Mouse (Mus musculus) heart, embryonic 11.5 days (tissue): Measurements from ENCODE around the gene Gm45753. TPM values are rescaled to one million over a fixed set of nuclear protein-coding genes. Genes with fewer than 3 reads are reported as not detected.

ENCODE experiments used
- ATAC-seq: fragments of 200-750 bp; cut with Nextera tagmentation; replicated peaks from 2 replicates; pipeline ENCODE4 v1.8.0; 2017; ENCODE audit warnings: moderate library complexity; ENCODE audit not compliant: insufficient number of reproducible peaks, low FRiP score, low TSS enrichment
- H3K27ac ChIP-seq: fragments of 300-500 bp; sonication (generic); 2 replicates; pipeline ENCODE4 v1.5.1; 2014; ENCODE audit warnings: mild to moderate bottlenecking, low read depth, low read length
- H3K27me3 ChIP-seq: fragments of 300-500 bp; sonication (generic); 2 replicates; pipeline ENCODE4 v1.6.1; 2014; ENCODE audit warnings: mild to moderate bottlenecking, low read length, mixed read lengths; ENCODE audit not compliant: control insufficient read depth, insufficient read depth
- H3K36me3 ChIP-seq: fragments of 300-500 bp; sonication (generic); 2 replicates; pipeline ENCODE4 v1.6.1; 2014; ENCODE audit warnings: mild to moderate bottlenecking, low read length, moderate library complexity, mixed read lengths; ENCODE audit not compliant: control insufficient read depth, insufficient read depth
- H3K4me1 ChIP-seq: fragments of 300-500 bp; sonication (generic); 2 replicates; pipeline ENCODE4 v1.6.1; 2014; ENCODE audit warnings: low read length; ENCODE audit not compliant: control insufficient read depth, insufficient read depth
- H3K4me2 ChIP-seq: fragments of 300-500 bp; sonication (generic); 2 replicates; pipeline ENCODE4 v1.6.1; 2014; ENCODE audit warnings: mild to moderate bottlenecking, moderate library complexity
- H3K4me3 ChIP-seq: fragments of 300-500 bp; sonication (generic); 2 replicates; pipeline ENCODE4 v1.5.1; 2014; ENCODE audit warnings: low read depth, low read length
- H3K9ac ChIP-seq: fragments of 300-500 bp; sonication (generic); 2 replicates; pipeline ENCODE4 v1.6.1; 2014; ENCODE audit warnings: mild to moderate bottlenecking, low read depth, low read length, moderate library complexity
- H3K9me3 ChIP-seq: fragments of 300-500 bp; sonication (generic); replicated peaks from 2 replicates; pipeline ENCODE4 v1.6.1; 2016; ENCODE audit warnings: low read length; ENCODE audit not compliant: control insufficient read depth
- WGBS: fragments of 180-500 bp; shearing (Covaris S2); extraction: QIAGEN DNeasy Blood & Tissue Kit; methylation state at CpG from one replicate; pipeline ENCODE4 v1.1.7; 2014; ENCODE audit not compliant: insufficient replicate concordance; 5-methylcytosine and 5-hydroxymethylcytosine counted together
- polyA plus RNA-seq: library from polyadenylated mRNA; unstranded; fragments of >200 nt; fragmentation: Nextera tagmentation; extraction: Ambion mirVana; gene quantifications from 2 replicates; pipeline ENCODE4 v1.2.1, GENCODE M21; 2014

Gene Gm45753
- polyA plus RNA-seq, 1 experiment from 2014 or later: not detected

DNA sequence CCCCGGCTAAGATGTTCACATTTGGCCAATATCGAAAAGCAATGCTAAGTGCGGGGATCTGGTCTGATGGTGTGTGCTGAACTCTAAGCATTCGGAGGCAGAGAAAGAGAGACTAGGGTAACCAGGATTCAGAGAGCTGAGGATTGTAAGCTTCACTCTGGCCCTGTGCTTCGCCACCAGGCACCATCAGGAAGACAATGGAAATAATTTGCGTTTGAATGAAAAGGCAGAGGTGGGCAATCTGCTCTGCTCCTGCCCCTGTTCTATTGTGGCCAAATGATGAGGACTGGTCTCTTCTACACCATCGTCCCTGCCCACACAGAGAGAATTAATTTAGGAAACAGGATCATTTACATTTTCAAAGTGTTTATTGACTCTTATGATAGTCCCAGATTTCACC, 62.0 kb downstream of the Gm45753 start:
- ATAC-seq: no peak
- H3K27me3 ChIP-seq: no peaks in the 10 kb centered on the region
- no peaks in the 10 kb centered on the region for H3K9me3 ChIP-seq
- no peaks in the 10 kb centered on the region for H3K4me1 ChIP-seq
- WGBS: 59% methylated on average over 7 of the region's 7 CpGs
- no peak overlapping the region for H3K27ac ChIP-seq
- H3K4me3 ChIP-seq: no peak overlapping the region
- H3K9ac ChIP-seq: no peak overlapping the region
- H3K36me3 ChIP-seq: no peaks in the 10 kb centered on the region
- H3K4me2 ChIP-seq: no peak overlapping the region

DNA sequence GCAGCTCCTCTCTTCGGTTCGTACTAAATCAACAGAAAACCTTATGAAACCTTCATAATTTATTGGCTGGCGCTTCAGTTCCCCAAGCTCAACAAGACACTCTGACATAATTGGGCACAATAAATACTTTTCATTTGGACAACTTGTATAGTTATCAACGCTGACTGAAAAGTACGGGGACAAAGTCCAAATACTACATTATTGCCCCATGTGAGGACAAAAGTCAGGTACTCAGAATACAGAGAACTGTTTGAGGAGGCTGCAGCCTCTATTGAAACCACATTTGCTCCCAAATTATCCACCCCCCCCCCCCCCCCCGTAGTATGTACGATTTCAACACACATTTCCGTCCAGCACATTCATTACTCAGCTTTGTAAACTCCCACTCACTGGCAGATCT, 68.9 kb downstream of the Gm45753 start:
- Histone ChIP-seq H3K9ac (no peak overlapping the region), H3K36me3 (no peaks in the 10 kb centered on the region), H3K9me3 (no peaks in the 10 kb centered on the region), H3K4me3 (no peak overlapping the region), H3K27me3 (no peaks in the 10 kb centered on the region), H3K4me1 (no peaks in the 10 kb centered on the region), H3K4me2 (no peak overlapping the region), H3K27ac (no peak overlapping the region)
- ATAC-seq: no peak
- 80% methylated on average over 8 of the region's 8 CpGs for WGBS

DNA sequence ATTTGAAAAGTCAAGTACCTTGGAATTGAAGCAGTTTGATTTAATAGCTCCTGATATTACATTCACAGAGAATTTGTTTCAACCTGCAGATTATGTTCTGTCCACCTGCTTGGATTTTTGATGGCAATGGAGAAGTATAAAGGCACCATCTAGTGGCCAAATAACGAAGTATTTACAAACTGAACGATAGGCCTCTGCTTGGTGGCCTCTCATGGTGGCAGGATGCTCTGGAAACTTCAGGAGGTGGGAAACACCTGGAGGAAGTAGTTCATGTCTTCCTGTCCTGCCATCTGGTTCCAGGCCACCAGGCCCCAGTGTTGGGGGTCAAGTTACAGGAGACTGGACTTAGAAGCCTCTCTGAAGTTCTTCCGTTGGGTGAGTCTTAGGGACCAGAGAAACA, 70.0 kb downstream of the Gm45753 start:
- no peak overlapping the region for H3K4me3 ChIP-seq
- no peak overlapping the region for H3K27ac ChIP-seq
- WGBS: 22% methylated on average over 3 of the region's 3 CpGs
- H3K4me1 ChIP-seq: no peaks in the 10 kb centered on the region
- no peaks in the 10 kb centered on the region for H3K9me3 ChIP-seq
- H3K9ac ChIP-seq: no peak overlapping the region
- no peak for ATAC-seq
- no peaks in the 10 kb centered on the region for H3K27me3 ChIP-seq
- no peak overlapping the region for H3K4me2 ChIP-seq
- no peaks in the 10 kb centered on the region for H3K36me3 ChIP-seq

DNA sequence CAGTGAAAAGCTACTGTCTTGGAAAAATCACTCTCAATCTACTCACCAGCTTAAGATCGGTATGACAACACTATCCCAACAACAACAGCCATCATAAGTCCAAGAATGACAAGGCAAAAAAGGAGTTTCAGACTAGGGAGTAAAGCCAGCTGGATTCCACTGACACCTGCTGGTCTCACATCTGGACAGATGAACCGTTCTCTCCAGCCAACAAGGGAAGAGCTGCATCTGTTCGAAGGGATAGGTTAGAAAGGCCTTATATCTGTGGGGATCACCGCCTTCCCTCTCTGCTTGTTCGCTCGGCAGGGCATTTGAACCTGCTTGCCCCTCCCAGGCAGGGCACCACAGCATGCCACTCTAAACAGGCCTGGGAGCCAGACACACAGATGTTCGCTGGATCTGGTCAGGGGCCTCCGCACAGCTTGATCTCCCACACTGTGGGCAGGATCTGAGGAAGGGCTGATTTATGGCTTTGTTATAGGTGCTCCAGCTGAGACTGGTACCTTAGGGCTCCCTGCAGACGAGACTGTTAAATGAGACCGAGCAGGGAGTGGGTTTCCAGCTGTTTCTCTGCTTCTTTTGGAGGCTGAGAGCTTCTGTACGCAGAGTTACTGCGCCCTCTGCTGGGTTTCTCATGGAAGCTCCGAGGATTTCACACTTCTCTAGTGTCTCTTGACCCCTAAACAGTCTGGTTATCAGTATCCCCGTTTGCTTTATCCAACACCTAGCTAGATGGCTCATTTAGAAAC, 71.9 kb downstream of the Gm45753 start:
- 23% methylated on average over 14 of the region's 14 CpGs for WGBS
- Histone ChIP-seq H3K9ac (no peak overlapping the region), H3K9me3 (no peaks in the 10 kb centered on the region), H3K4me1 (no peaks in the 10 kb centered on the region), H3K27me3 (no peaks in the 10 kb centered on the region), H3K4me3 (no peak overlapping the region), H3K4me2 (peak overlapping the region; percentile 41), H3K36me3 (no peaks in the 10 kb centered on the region), H3K27ac (no peak overlapping the region)
- ATAC-seq: no peak; the same call in 1 of the 2 replicates

DNA sequence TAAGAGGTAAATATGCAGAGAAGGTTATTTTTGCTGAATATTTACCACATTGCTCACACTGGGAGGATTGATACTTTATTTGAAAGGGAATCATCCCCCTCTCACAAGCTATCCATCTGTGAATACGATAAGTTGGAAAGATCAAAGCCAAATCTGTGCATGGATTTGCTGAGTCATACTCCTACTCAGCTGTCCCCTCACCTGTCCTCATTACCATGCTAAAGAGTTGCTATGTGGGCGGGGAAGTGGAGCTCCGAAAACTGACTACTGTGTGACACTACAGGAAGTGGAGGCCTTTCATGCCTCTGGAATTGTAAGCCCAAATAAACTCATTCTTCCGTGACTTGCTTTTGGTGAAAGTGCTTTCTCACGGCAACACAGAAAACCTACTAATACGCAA, 73.0 kb downstream of the Gm45753 start:
- ATAC-seq: no peak
- Histone ChIP-seq H3K4me2 (no peak overlapping the region), H3K9me3 (no peaks in the 10 kb centered on the region), H3K4me3 (no peak overlapping the region), H3K4me1 (no peaks in the 10 kb centered on the region), H3K27ac (no peak overlapping the region), H3K9ac (no peak overlapping the region), H3K27me3 (no peaks in the 10 kb centered on the region), H3K36me3 (no peaks in the 10 kb centered on the region)
- 86% methylated on average over 6 of the region's 6 CpGs for WGBS

DNA sequence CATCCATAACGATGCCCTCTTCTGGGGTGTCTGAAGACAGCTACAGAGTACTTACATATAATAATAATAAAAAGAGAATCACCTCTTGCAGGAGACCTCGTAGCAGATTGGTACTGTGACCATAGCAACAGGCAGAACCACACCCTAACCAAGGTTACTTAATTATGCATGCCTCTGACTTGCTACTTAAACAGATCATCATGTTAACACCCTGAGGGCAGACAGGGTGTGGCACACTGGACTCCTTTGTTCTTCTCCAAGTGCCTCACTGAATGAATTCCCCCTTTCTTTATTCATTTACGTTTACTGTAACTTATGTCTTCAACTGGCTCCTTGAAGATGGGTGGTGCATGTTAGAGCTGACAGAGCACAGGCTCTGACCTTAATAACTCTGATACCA, 75.0 kb downstream of the Gm45753 start:
- Histone ChIP-seq H3K27me3 (no peaks in the 10 kb centered on the region), H3K9ac (no peak overlapping the region), H3K4me3 (no peak overlapping the region), H3K4me2 (no peak overlapping the region), H3K4me1 (no peaks in the 10 kb centered on the region), H3K27ac (no peak overlapping the region), H3K9me3 (no peaks in the 10 kb centered on the region), H3K36me3 (no peaks in the 10 kb centered on the region)
- no peak for ATAC-seq
- 67% methylated on average over 3 of the region's 3 CpGs for WGBS

Other genes starting within 250 kb of the Gm45753 start
- 0.14 TPM in 1 of 2 replicates, not detected in the other for gene Mtnr1a, start 239.3 kb downstream of the Gm45753 start, polyA plus RNA-seq
- gene F11, start 46.4 kb downstream of the Gm45753 start, polyA plus RNA-seq: not detected in 2 replicates
- gene Klkb1, start 13.6 kb downstream of the Gm45753 start, polyA plus RNA-seq: not detected in 2 replicates
- gene Cyp4v3, start 24.8 kb upstream of the Gm45753 start, polyA plus RNA-seq: 0.44 and 0.51 TPM in 2 replicates
- 5.0 and 6.3 TPM in 2 replicates for gene Fam149a, start 73.8 kb upstream of the Gm45753 start, polyA plus RNA-seq
- gene Tlr3, start 102.6 kb upstream of the Gm45753 start, polyA plus RNA-seq: 1.8 and 1.9 TPM in 2 replicates
- gene Sorbs2, start 199.3 kb upstream of the Gm45753 start, polyA plus RNA-seq: 325 and 363 TPM in 2 replicates